Comparison of ENCODE assay signal across 12 mouse cellular contexts in the genomic region with DNA sequence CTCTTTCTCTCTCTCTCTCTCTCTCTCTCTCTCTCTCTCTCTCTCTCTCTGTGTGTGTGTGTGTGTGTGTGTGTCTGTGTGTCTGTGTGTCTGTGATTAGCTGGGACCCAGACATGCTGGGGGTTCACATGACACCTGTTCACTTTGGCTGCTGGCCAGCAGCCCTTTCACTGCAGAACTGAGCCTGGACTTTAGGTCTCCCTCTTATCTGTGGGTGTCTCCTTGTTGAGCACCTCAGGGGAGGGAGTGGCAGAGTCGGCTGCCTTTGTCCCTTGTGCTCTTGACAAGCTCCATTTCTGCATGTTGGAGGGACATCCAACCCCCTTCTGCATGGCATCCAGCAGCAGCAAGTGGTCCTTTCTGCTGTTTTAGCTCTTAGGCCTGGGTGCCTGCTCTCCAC. TPM values are rescaled to one million over a fixed set of nuclear protein-coding genes. Genes with fewer than 3 reads are reported as not detected.
"Had no signal": no experiment of that assay in that cellular context is flagged by ENCODE, and none has a peak within 500 bp of the region (broad histone marks: within the 10 kb centered on the region; RNA-seq: fewer than 3 reads in every experiment).

No protein-coding gene starts in this region.

- H3K4me2 ChIP-seq: liver, embryonic 11.5 days; liver, embryonic 15.5 days had no signal

- H3K4me3 ChIP-seq: layer of hippocampus, adult 2 months; limb, embryonic 10.5 days; liver, embryonic 15.5 days; midbrain, embryonic 10.5 days; myocyte had no signal

- DNase-seq: kidney, adult 8-10 months; kidney, postnatal 4 days; lung, postnatal 36 days; midbrain, embryonic 14.5 days; thymus, postnatal 36 days had no signal

- H3K9me3 ChIP-seq: limb, embryonic 10.5 days; liver, embryonic 15.5 days; midbrain, embryonic 10.5 days had no signal

- H3K9ac ChIP-seq: liver, embryonic 15.5 days had no signal

- H3K27ac ChIP-seq: layer of hippocampus, adult 2 months; liver, embryonic 15.5 days; midbrain, embryonic 10.5 days had no signal

- H3K27me3 ChIP-seq: liver, embryonic 15.5 days had no signal

- H3K4me1 ChIP-seq: liver, embryonic 15.5 days had no signal

- H3K36me3 ChIP-seq: limb, embryonic 10.5 days; liver, embryonic 15.5 days; midbrain, embryonic 10.5 days had no signal

RNA-seq across cellular contexts. Expression of a gene that starts 11.0 kb away (rescaled TPM):
- total RNA-seq: megakaryocyte progenitor cell, adult 5-6 weeks had no signal
- polyA plus RNA-seq: myocyte had no signal
